Mouse (Mus musculus): ENCODE data around the gene Itprid2.

GRCm38 (mm10) chr2:79717846-79718245 lies 82.7 kb downstream of the Itprid2 start:
- TF ChIP-seq POLR2A (IDR thresholded peaks at IDR 0.05; ENCODE audit: extremely low read depth, insufficient read depth, low read length) = no peak
- no peak for TF ChIP-seq CTCF (IDR thresholded peaks at IDR 0.05; ENCODE audit: low read depth, low read length)

Data from liver, adult 2 months (tissue).